Mouse (Mus musculus) cortical plate, adult 2 months (tissue): ENCODE measurements around the gene Zfp408. TPM values are rescaled to one million over a fixed set of nuclear protein-coding genes. Genes with fewer than 3 reads are reported as not detected.

Experiments used
- H3K27ac ChIP-seq: fragments of 200-500 bp; 2 replicates; pipeline ENCODE4 v1.5.1; 2012; ENCODE audit warnings: low read length, control low read depth, inconsistent platforms; ENCODE audit not compliant: insufficient read depth
- H3K4me1 ChIP-seq: fragments of 200-500 bp; 2 replicates; pipeline ENCODE4 v1.6.1; 2011; ENCODE audit warnings: low read length; ENCODE audit not compliant: control insufficient read depth, insufficient read depth
- H3K4me3 ChIP-seq: fragments of 200-500 bp; 2 replicates; pipeline ENCODE4 v1.5.1; 2011; ENCODE audit warnings: mild to moderate bottlenecking, low read length, control low read depth; ENCODE audit not compliant: insufficient read depth
- CTCF ChIP-seq: fragments of 200-500 bp; IDR thresholded peaks from 2 replicates; pipeline ENCODE4 v1.5.1; 2011; ENCODE audit warnings: mild to moderate bottlenecking, control low read depth, low read length; ENCODE audit not compliant: insufficient read depth; ENCODE audit errors: extremely low read depth
- POLR2A ChIP-seq: fragments of 200-500 bp; IDR thresholded peaks from 2 replicates; pipeline ENCODE4 v1.6.1; 2011; ENCODE audit warnings: mild to moderate bottlenecking, low read length, control low read depth; ENCODE audit not compliant: insufficient read depth; ENCODE audit errors: extremely low read depth
- polyA plus RNA-seq: library from polyadenylated mRNA; depleted of rRNA; stranded (reverse); fragments of >200 nt; gene quantifications from 2 replicates; pipeline ENCODE4 v1.2.3, GENCODE M21; 2012; rRNA removed

Zfp408 gene
- polyA plus RNA-seq: 13.5 and 13.8 TPM in 2 replicates

DNA sequence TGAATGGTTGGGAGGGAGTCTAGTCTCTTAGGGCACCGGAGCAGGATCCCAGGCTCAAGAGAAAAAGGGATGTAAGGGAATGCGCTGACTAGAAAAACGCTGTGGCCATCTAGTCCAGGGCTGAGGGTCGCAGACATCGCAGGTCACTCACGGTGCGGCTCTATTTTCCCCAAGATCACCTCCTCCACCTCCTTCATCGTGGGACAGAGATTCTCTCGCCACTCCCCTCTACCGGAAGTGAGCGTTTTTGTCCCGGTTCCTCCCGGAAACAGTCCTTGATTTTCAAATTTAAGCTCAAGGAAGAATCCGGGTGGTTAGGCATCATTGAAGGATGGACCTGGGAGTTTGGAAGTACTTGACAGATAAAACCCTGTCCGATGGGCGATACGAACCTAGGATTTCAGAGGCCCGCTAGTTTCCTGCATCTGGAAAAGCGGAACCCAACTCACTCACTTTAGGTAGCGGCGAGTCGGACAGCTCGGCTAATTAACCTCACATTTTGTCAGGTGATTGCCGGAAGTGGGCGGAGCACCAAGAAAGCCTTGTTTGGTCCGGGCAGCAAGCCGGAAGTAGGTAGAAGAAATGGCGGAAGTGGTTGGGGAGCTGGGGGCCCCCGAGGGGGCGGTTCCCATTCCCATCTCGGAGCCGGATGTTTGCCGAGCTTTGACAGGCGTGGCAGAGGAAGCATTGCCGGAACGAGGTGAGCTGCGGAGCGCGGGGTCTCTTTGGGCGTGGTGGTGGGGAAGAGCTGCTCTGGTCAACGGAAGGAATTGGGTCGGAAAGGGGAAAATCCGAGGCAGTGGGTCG lies at the start of gene Zfp408, which contains the start of gene Arhgap1:
Gene Zfp408 (minus strand): TSS at position 239 of the 807 bp plus-strand sequence.
Gene Arhgap1 (plus strand): TSS at position 308 of the 807 bp plus-strand sequence.
- Histone ChIP-seq H3K4me3 (peak within 1 kb of the TSS; percentile 93), H3K27ac (peak within 1 kb of the TSS; percentile 93), H3K4me1 (peaks cover 10% of the 10 kb centered on the region)
- peak; percentile 61 for TF ChIP-seq POLR2A
- no peak for TF ChIP-seq CTCF

DNA sequence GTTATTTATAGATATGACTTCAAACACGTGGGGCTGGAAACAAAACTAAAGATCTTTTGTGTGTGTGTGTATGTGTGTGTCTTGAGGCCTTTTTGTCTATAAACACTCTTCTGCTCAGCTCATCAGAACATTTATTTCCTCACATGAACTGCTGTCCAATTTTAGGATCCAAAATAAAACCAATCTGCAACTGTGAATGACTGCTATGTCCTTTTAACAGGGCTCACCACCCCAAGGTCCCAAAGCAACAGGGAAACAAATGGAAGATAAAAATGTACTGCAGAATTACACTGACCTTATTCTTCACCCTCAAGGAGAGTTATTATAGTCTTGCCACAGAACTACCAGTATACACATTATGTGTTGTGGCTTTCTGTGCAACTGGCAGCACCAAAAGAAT lies 49.6 kb upstream of the Zfp408 start:
- Histone ChIP-seq H3K27ac (no peak overlapping the region), H3K4me3 (no peak overlapping the region), H3K4me1 (peaks cover 1% of the 10 kb centered on the region; the same call in 1 of the 2 replicates)
- no peak for TF ChIP-seq CTCF
- TF ChIP-seq POLR2A: no peak

DNA sequence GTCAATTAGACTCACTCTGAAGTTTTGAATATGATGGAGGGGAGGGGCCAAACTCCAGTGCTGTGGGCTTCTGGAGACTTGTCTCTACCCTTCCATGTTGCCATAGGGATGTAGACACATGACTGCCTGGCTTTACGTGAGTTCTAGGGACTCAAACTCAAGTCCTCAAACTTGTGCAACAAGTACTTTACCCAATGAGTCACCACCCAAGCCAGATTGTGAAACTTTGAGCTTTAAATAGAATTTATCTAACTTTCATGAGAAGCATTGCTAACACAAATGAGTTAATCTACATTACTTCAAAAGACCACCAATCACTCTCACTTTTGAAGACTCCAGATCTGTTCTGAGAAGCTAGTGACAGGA lies 46.6 kb upstream of the Zfp408 start:
- TF ChIP-seq POLR2A: no peak
- no peak for TF ChIP-seq CTCF
- Histone ChIP-seq H3K27ac (no peak overlapping the region), H3K4me3 (no peak overlapping the region), H3K4me1 (peaks cover 1% of the 10 kb centered on the region; the same call in 1 of the 2 replicates)

DNA sequence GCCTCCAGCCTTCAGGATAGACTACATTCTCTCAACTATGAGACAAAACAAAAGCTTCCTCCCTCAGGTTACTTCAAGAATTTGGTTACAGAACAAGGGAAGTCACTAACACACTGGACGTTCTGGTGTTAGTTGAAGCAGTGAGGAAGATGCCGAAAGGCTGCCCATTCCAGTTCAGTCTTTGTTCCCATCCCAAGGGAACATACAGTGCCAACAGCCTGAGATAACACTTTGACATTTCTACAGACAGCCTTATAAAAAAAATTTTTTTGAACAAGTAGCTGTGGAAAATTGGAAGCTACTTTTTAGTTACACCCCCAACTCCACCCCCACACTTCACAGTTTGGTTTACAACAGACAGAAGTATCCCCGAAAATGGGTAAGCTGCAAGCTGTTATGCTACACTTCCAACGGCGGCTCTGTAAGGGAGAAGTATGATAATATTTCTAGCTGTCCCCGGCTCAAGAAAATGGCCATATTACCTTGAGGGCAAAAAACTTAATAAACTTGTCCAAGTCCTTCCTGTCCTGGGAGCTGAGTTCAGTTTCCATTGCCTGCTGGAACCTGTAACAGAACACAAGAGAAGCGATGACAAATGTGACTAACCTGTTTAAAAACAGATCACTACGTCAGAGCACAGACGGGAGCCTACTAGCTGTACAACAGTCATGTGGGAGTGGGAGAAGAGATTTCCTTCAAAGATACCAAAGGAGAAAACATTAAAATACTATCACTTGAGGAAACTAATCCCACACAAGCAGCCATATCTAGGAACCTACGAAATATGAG lies 46.0 kb upstream of the Zfp408 start:
- H3K27ac ChIP-seq: no peak overlapping the region
- no peak overlapping the region for H3K4me3 ChIP-seq
- peaks cover 1% of the 10 kb centered on the region; the same call in 1 of the 2 replicates for H3K4me1 ChIP-seq
- TF ChIP-seq CTCF (no peak), POLR2A (no peak)

DNA sequence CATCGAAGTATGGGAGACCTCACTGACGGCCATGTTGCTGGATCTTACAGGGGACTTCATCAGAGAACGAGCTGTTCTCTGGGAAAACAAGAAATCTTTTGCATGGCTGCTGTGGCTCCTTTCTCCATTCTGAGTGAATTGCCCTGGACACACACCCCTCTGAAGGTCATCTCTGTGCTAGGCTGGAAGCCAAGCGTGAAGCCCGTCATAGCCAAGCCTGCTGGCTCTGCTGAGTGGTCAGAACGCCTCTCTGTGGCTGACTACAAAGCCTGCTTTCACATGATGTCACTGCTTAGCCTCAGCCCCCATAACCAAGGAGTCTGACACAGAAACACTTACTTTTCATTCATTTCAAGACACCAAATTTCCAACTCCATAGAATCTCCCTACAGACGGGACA lies 39.9 kb upstream of the Zfp408 start:
- H3K27ac ChIP-seq: no peak overlapping the region
- H3K4me3 ChIP-seq: no peak overlapping the region
- no peaks in the 10 kb centered on the region for H3K4me1 ChIP-seq
- TF ChIP-seq POLR2A: no peak
- no peak for TF ChIP-seq CTCF

DNA sequence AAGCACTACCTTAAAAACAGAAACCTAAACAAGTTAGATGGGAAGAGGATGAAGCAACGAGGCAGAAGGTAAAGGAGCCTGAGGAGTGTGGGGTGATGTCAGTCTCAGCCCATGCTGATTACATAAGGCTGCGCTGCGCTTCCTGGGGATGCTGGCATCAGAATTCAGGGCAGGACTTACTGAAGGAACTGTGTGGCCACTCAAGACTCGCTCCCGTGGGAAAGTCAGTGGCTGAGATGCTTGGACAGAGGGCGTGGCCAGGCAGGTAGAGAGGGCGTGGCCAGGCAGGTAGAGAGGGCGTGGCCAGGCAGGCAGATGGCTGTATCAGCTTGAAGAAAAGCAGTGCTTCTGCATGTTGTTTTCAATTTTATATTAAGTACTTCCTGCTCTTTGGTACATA lies 34.3 kb upstream of the Zfp408 start:
- TF ChIP-seq POLR2A (no peak), CTCF (no peak)
- peak overlapping the region; percentile 24; the same call in 1 of the 2 replicates for H3K27ac ChIP-seq
- H3K4me3 ChIP-seq: no peak overlapping the region
- H3K4me1 ChIP-seq: no peaks in the 10 kb centered on the region

DNA sequence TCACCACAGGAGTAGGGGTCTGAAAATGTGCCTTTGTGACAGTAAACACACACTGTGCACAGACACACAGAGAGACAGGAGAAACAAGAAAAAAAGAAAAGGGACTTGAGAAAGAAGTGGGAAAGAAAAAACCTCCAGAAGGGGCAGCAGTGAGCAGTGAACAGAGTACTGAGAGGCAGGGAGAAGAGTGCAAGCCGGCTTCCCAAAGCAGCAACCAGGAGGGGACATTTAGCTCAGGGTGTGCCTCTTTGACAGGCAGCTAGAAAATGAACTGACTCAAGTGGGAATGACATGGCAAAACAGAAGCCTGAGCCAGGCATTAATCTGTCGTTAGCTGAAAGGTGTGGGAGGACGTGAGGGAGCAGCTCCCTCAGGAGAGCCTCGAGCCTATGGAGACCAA lies 33.3 kb upstream of the Zfp408 start:
- TF ChIP-seq POLR2A: no peak
- TF ChIP-seq CTCF: peak; percentile 47; the same call in 1 of the 2 replicates
- Histone ChIP-seq H3K4me3 (no peak overlapping the region), H3K4me1 (no peaks in the 10 kb centered on the region), H3K27ac (no peak overlapping the region)

DNA sequence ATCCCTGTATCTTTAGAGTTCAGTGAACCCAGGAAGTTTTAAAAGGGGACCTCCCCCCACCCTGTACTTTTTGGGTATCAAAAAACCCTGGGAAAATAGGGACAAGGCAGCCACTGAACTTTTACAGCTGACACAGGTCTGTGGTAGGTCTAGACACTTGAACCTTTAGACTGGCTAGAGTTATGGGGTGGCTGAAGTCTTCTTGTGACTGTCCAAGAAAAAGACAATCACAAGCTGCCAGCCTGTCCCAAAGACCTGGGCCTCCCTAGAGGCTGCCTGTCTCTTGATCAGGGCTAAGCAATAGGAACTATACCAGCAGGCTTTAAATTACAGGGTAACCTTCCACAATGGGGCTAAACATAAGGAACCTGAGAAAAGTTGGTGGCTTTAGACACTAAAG lies 27.4 kb upstream of the Zfp408 start:
- TF ChIP-seq POLR2A (no peak), CTCF (no peak)
- Histone ChIP-seq H3K4me3 (no peak overlapping the region), H3K27ac (no peak overlapping the region), H3K4me1 (no peaks in the 10 kb centered on the region)

DNA sequence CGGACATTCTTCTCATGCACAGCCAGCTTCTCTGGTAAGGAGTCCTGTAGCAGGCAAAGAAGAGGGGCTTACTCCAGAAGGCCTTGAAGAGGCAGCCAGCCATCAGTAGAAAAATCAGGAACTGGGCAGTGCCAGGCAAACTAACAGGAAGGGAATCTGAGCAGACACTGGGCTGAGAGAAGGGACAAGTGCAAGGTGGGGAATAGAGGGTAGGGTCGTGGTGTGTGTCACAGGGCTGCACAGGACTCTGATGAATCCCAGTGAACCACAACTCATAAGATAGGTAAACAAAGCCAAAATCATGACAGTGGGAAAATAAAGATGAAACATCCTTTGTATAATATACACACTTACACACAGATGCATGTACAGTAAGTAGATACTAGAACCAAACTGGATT lies 26.8 kb upstream of the Zfp408 start:
- no peak for TF ChIP-seq CTCF
- no peak for TF ChIP-seq POLR2A
- Histone ChIP-seq H3K4me3 (no peak overlapping the region), H3K4me1 (no peaks in the 10 kb centered on the region), H3K27ac (no peak overlapping the region)
